Mouse (Mus musculus): ENCODE data around the gene H2-T3. TPM values are rescaled to one million over a fixed set of nuclear protein-coding genes. Genes with fewer than 3 reads are reported as not detected.
"Not testable (repeated sequence)": the region's sequence is repeated elsewhere in the genome, so short reads cannot be mapped to it uniquely, and the experiment has no call there.

Gene H2-T3
- total RNA-seq (2012; rRNA removed) (not detected in 2 replicates), polyA plus RNA-seq (2012; ENCODE audit: insufficient read depth in 1 of 2, insufficient read length in 2 of 2, low read depth in 1 of 2, low replicate concordance in 2 of 2, missing spikeins in 1 of 2) (not detected)

- H3K27me3 ChIP-seq (ENCODE audit: control insufficient read depth in 1 of 2, insufficient read depth in 2 of 2, low read length in 2 of 2): peaks cover 8 to 16% of the 10 kb centered on the region in 2 experiments
- no peaks in the 10 kb centered on the region for H3K4me1 ChIP-seq (ENCODE audit: control insufficient read depth in 1 of 2, insufficient read depth in 2 of 2, low read length in 2 of 2)
- H3K36me3 ChIP-seq (ENCODE audit: control insufficient read depth in 1 of 2, insufficient read depth in 2 of 2, low read length in 2 of 2): no peaks in the 10 kb centered on the region
- H3K79me2 ChIP-seq (ENCODE audit: control insufficient read depth, insufficient read depth, low read length, poor library complexity): no peaks in the 10 kb centered on the region
- TF ChIP-seq MAFK (IDR thresholded peaks at IDR 0.05; ENCODE audit: borderline replicate concordance, low read depth, low read length) (no peak), GABPA (IDR thresholded peaks at IDR 0.05; ENCODE audit: low read depth, low read length) (no peak), ZC3H11A (IDR thresholded peaks at IDR 0.05; ENCODE audit: low read depth, low read length) (no peak)
- no peak for DNase-seq (ENCODE audit: low read depth, low spot score)
- no peaks in the 10 kb centered on the region for H3K9me3 ChIP-seq (replicated peaks; ENCODE audit: insufficient read depth, low read length)
- no peak within 1 kb of the TSS for H3K27ac ChIP-seq (ENCODE audit: control insufficient read depth, low read depth, low read length)
- H3K9ac ChIP-seq (ENCODE audit: control insufficient read depth, low read depth, low read length, poor library complexity, severe bottlenecking): no peak within 1 kb of the TSS
- H3K4me3 ChIP-seq (ENCODE audit: control insufficient read depth in 1 of 2, insufficient read depth in 1 of 2, low read depth in 2 of 2, low read length in 2 of 2): no peak within 1 kb of the TSS
Measured at GRCm38 (mm10) chr17:36190169-36190507, at the start of gene H2-T3. Gene H2-T3, minus strand, starts transcription at chr17:36190287.

- TF ChIP-seq UBTF (IDR thresholded peaks at IDR 0.05; ENCODE audit: borderline replicate concordance, insufficient read depth, low read depth, low read length) (no peak), MAFK (IDR thresholded peaks at IDR 0.05; ENCODE audit: borderline replicate concordance, low read depth, low read length) (no peak), SIN3A (IDR thresholded peaks at IDR 0.05; ENCODE audit: low read length) (no peak), JUND (IDR thresholded peaks at IDR 0.05; ENCODE audit: low read depth, low read length) (no peak)
- H3K36me3 ChIP-seq (ENCODE audit: control insufficient read depth in 1 of 2, insufficient read depth in 2 of 2, low read length in 2 of 2): peaks cover 0 to 3% of the 10 kb centered on the region in 2 experiments; a peak in 1 of 4 replicates
- no peak overlapping the region for H3K27ac ChIP-seq (ENCODE audit: control insufficient read depth, low read depth, low read length)
- H3K4me1 ChIP-seq (ENCODE audit: control insufficient read depth in 1 of 2, insufficient read depth in 2 of 2, low read length in 2 of 2): no peaks in the 10 kb centered on the region; a peak in 1 of 4 replicates
- no peak overlapping the region for H3K4me3 ChIP-seq (ENCODE audit: control insufficient read depth in 1 of 2, insufficient read depth in 1 of 2, low read depth in 2 of 2, low read length in 2 of 2)
- H3K79me2 ChIP-seq (ENCODE audit: control insufficient read depth, insufficient read depth, low read length, poor library complexity): no peaks in the 10 kb centered on the region
- no peaks in the 10 kb centered on the region for H3K9me3 ChIP-seq (replicated peaks; ENCODE audit: insufficient read depth, low read length)
- no peak overlapping the region for H3K9ac ChIP-seq (ENCODE audit: control insufficient read depth, low read depth, low read length, poor library complexity, severe bottlenecking)
- DNase-seq (ENCODE audit: low read depth, low spot score): no peak
- peaks cover 19 to 22% of the 10 kb centered on the region in 2 experiments for H3K27me3 ChIP-seq (ENCODE audit: control insufficient read depth in 1 of 2, insufficient read depth in 2 of 2, low read length in 2 of 2)
Measured at GRCm38 (mm10) chr17:36237321-36237921, 47.3 kb upstream of the H2-T3 start.

- H3K27ac ChIP-seq (ENCODE audit: control insufficient read depth, low read depth, low read length); H3K9ac ChIP-seq (ENCODE audit: control insufficient read depth, low read depth, low read length, poor library complexity, severe bottlenecking); H3K9me3 ChIP-seq (replicated peaks; ENCODE audit: insufficient read depth, low read length); DNase-seq (ENCODE audit: low read depth, low spot score); H3K4me3 ChIP-seq (ENCODE audit: control insufficient read depth in 1 of 2, insufficient read depth in 1 of 2, low read depth in 2 of 2, low read length in 2 of 2); H3K4me1 ChIP-seq (ENCODE audit: control insufficient read depth in 1 of 2, insufficient read depth in 2 of 2, low read length in 2 of 2); H3K36me3 ChIP-seq (ENCODE audit: control insufficient read depth in 1 of 2, insufficient read depth in 2 of 2, low read length in 2 of 2); H3K79me2 ChIP-seq (ENCODE audit: control insufficient read depth, insufficient read depth, low read length, poor library complexity): not testable (repeated sequence)
- peaks cover 11 to 12% of the 10 kb centered on the region in 2 experiments for H3K27me3 ChIP-seq (ENCODE audit: control insufficient read depth in 1 of 2, insufficient read depth in 2 of 2, low read length in 2 of 2)
- peak; percentile 63 for TF ChIP-seq USF1 (IDR thresholded peaks at IDR 0.05; ENCODE audit: low read depth, low read length)
Measured at GRCm38 (mm10) chr17:36235300-36235699, 45.2 kb upstream of the H2-T3 start.

- no peak for DNase-seq (ENCODE audit: low read depth, low spot score)
Measured at GRCm38 (mm10) chr17:36233572-36233971, 43.5 kb upstream of the H2-T3 start.

More at GRCm38 (mm10) chr17:36233572-36233971, 43.5 kb upstream of the H2-T3 start:
- no peaks in the 10 kb centered on the region for H3K9me3 ChIP-seq (replicated peaks; ENCODE audit: insufficient read depth, low read length)
- H3K4me3 ChIP-seq (ENCODE audit: control insufficient read depth in 1 of 2, insufficient read depth in 1 of 2, low read depth in 2 of 2, low read length in 2 of 2): no peak overlapping the region
- H3K79me2 ChIP-seq (ENCODE audit: control insufficient read depth, insufficient read depth, low read length, poor library complexity): no peaks in the 10 kb centered on the region
- H3K36me3 ChIP-seq (ENCODE audit: control insufficient read depth in 1 of 2, insufficient read depth in 2 of 2, low read length in 2 of 2): no peaks in the 10 kb centered on the region
- H3K27ac ChIP-seq (ENCODE audit: control insufficient read depth, low read depth, low read length): no peak overlapping the region
- no peak overlapping the region for H3K9ac ChIP-seq (ENCODE audit: control insufficient read depth, low read depth, low read length, poor library complexity, severe bottlenecking)
- TF ChIP-seq JUND (IDR thresholded peaks at IDR 0.05; ENCODE audit: low read depth, low read length) (no peak), CHD1 (IDR thresholded peaks at IDR 0.05; ENCODE audit: low read depth, low read length) (no peak), GABPA (IDR thresholded peaks at IDR 0.05; ENCODE audit: low read depth, low read length) (no peak), POLR2AphosphoS5 (IDR thresholded peaks at IDR 0.05; ENCODE audit: borderline replicate concordance, low read depth, low read length) (no peak)
- peaks cover 6 to 8% of the 10 kb centered on the region in 2 experiments for H3K27me3 ChIP-seq (ENCODE audit: control insufficient read depth in 1 of 2, insufficient read depth in 2 of 2, low read length in 2 of 2)
- no peaks in the 10 kb centered on the region for H3K4me1 ChIP-seq (ENCODE audit: control insufficient read depth in 1 of 2, insufficient read depth in 2 of 2, low read length in 2 of 2)

All from MEL (cell line).